Mouse (Mus musculus) forebrain, embryonic 13.5 days (tissue): ENCODE measurements around the gene Gm14597. TPM values are rescaled to one million over a fixed set of nuclear protein-coding genes. Genes with fewer than 3 reads are reported as not detected.
"Not testable (repeated sequence)": the region's sequence is repeated elsewhere in the genome, so short reads cannot be mapped to it uniquely, and the experiment has no call there.

ENCODE experiments used
- ATAC-seq: fragments of 200-750 bp; cut with Nextera tagmentation; 2 replicates; pipeline ENCODE4 v1.8.0; 2017
- H3K27ac ChIP-seq: fragments of 300-500 bp; sonication (generic); 2 replicates; pipeline ENCODE4 v1.5.1; 2015; ENCODE audit warnings: inconsistent platforms, mild to moderate bottlenecking, moderate library complexity
- H3K27me3 ChIP-seq: fragments of 300-500 bp; sonication (generic); 2 replicates; pipeline ENCODE4 v1.6.1; 2015; ENCODE audit warnings: mild to moderate bottlenecking, inconsistent platforms
- H3K36me3 ChIP-seq: fragments of 300-500 bp; sonication (generic); 2 replicates; pipeline ENCODE4 v1.6.1; 2015; ENCODE audit warnings: mild to moderate bottlenecking, inconsistent platforms; ENCODE audit not compliant: poor library complexity, severe bottlenecking
- H3K4me1 ChIP-seq: fragments of 300-500 bp; sonication (generic); 2 replicates; pipeline ENCODE4 v1.6.1; 2015; ENCODE audit warnings: inconsistent platforms
- H3K4me2 ChIP-seq: fragments of 300-500 bp; sonication (generic); 2 replicates; pipeline ENCODE4 v1.6.1; 2015; ENCODE audit warnings: inconsistent platforms, mild to moderate bottlenecking, moderate library complexity
- H3K4me3 ChIP-seq: fragments of 300-500 bp; sonication (generic); 2 replicates; pipeline ENCODE4 v1.5.1; 2015; ENCODE audit warnings: mild to moderate bottlenecking, inconsistent platforms
- H3K9ac ChIP-seq: fragments of 300-500 bp; sonication (generic); 2 replicates; pipeline ENCODE4 v1.6.1; 2015; ENCODE audit warnings: mild to moderate bottlenecking, inconsistent platforms
- H3K9me3 ChIP-seq: fragments of 300-500 bp; sonication (generic); replicated peaks from 2 replicates; pipeline ENCODE4 v1.6.1; 2016; ENCODE audit warnings: inconsistent platforms
- WGBS: fragments of 180-500 bp; shearing (Covaris S2); methylation state at CpG from one replicate; pipeline ENCODE4 v1.1.7; 2015; 5-methylcytosine and 5-hydroxymethylcytosine counted together
- polyA plus RNA-seq: library from polyadenylated mRNA; unstranded; fragments of >200 nt; fragmentation: Nextera tagmentation; extraction: Ambion mirVana; gene quantifications from 2 replicates; pipeline ENCODE4 v1.2.1, GENCODE M21; 2015

Gene Gm14597
- polyA plus RNA-seq: not detected in 2 replicates

DNA sequence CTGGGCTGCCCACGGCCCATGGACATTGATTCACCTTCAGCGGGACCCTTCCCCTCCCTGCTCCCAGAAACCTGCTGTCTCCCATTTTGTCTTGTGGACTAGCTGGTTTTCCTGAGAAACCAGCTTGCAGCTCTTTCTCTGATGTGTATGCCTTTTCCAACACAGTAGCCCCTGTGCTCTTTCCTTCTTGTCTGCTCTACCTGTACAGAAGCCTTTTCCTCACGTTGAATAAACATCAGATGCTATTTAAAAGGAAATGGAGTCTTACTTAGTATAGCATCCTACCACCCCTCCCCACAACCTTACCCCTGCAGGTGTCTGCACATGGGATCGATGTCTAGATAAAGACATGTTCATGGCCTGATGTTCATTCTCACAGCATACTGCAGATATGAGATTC, at the start of gene Gm14597:
TSS of gene Gm14597 (minus strand) at position 101 of the 400 bp plus-strand sequence.
- Histone ChIP-seq H3K27ac (peak within 1 kb of the TSS; percentile 35), H3K4me2 (peak within 1 kb of the TSS; percentile 59), H3K4me3 (peak within 1 kb of the TSS; percentile 43), H3K9ac (peak within 1 kb of the TSS; percentile 66)
- not testable (repeated sequence) for ATAC-seq, H3K9me3 ChIP-seq, H3K4me1 ChIP-seq, H3K27me3 ChIP-seq, H3K36me3 ChIP-seq
- 80% methylated on average over 3 of the region's 4 CpGs for WGBS

DNA sequence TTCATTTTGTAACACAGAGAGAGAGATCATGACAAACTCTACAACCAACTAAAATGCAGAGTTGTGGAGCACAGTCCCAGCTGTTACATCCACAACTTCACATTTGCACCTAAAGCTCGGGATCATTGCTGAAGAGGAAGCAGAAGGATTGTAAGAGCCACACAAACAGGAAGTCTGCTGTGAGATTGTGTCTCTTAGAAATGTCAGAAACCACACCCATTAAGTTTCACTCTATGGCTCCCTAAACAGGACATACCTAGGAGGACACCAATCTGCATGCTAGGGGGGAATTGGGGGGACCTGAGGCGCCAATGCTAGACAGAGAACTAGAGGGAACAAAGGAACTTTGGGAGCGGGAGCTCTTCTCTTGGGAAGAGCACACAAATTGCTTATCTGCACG, 44.1 kb upstream of the Gm14597 start:
- 74% methylated on average over 4 of the region's 4 CpGs for WGBS
- not testable (repeated sequence) for H3K4me2 ChIP-seq, ATAC-seq

DNA sequence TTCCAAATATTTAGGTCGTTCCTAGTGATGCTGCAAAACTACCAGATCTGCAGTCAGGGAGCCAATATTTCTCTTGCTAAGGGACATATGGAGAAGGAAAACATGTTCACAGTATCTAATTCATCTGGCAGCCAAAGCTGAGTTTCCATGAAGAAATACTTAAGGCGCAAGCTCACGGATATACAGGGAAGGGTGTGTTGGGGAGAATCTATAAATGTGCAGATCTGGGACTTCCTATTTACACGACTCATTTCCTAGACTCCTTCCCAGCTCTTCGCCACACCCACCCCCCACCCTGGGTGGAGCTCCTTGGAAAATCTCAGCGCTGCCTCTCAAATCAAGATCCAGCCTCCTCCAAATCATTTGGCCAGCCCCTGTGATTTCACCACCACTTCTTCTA, 37.1 kb upstream of the Gm14597 start:
- Histone ChIP-seq H3K4me3 (no peak overlapping the region), H3K4me2 (no peak overlapping the region), H3K36me3 (no peaks in the 10 kb centered on the region), H3K4me1 (no peaks in the 10 kb centered on the region), H3K27me3 (no peaks in the 10 kb centered on the region), H3K9ac (no peak overlapping the region), H3K27ac (no peak overlapping the region), H3K9me3 (no peaks in the 10 kb centered on the region)
- WGBS: 87% methylated on average over 6 of the region's 6 CpGs
- ATAC-seq: no peak

More for the DNA sequence above, 44.1 kb upstream of the Gm14597 start:
- H3K27me3 ChIP-seq, H3K4me1 ChIP-seq, H3K9me3 ChIP-seq, H3K36me3 ChIP-seq, H3K9ac ChIP-seq, H3K27ac ChIP-seq, H3K4me3 ChIP-seq: not testable (repeated sequence)

DNA sequence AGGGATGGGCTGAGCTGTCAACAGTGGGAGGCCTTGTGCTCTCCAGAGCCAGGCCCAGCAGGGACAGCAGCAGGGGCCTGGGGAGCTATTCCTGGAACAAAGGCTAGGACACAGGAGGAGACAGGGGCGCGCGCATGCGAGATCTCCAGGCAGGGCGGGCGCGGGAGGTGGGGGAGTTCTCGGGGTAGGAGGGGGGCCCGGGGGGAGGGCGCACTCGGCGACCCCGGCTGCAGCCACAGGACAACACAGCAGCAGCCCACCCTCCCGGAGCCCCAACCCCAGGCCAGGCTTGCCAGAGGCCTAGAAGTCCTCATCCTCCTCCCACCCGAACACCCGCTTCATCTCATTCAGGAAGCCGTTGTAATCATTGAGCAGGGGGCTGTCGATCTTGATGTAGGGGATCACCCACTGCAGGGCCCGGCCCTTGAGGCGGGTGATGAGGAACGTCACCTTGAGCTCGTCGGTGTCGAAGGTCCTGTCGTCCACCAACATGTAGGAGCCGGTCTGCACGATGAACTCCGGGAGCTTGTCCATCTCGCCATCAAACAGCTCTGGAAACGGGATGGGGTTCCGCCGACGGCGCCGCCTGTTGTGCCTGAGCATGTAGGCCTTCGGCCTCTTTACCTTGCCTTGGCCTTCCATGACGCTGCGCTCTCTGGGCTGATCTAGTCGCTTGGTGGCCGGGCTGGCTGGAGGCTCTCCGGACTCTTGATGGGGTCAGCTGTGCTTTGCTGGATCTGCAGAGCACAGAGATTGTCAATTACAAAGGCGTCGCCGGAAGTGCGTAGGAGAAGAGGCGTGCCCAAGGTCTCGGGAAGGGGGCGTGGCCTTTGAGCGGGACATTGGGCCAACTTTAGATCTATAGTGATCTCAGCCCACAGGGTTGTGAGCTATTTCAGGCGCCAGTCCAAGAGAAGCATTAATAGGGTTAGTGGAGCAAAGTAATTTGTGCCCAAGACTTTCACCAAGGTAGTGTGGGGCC, 34.5 kb upstream of the Gm14597 start, which contains the start of gene Rtl8a:
TSS of gene Rtl8a (minus strand) at position 703 of the 982 bp plus-strand sequence.
- H3K4me3 ChIP-seq: peak within 1 kb of the TSS; percentile 32
- H3K9ac ChIP-seq: peak within 1 kb of the TSS; percentile 43; the same call in 1 of the 2 replicates
- H3K27me3 ChIP-seq, H3K9me3 ChIP-seq, H3K27ac ChIP-seq, H3K4me1 ChIP-seq, H3K36me3 ChIP-seq: not testable (repeated sequence)
- peak; percentile 96 for ATAC-seq
- WGBS: 17% methylated on average over 11 of the region's 50 CpGs
- peak within 1 kb of the TSS; percentile 50 for H3K4me2 ChIP-seq

DNA sequence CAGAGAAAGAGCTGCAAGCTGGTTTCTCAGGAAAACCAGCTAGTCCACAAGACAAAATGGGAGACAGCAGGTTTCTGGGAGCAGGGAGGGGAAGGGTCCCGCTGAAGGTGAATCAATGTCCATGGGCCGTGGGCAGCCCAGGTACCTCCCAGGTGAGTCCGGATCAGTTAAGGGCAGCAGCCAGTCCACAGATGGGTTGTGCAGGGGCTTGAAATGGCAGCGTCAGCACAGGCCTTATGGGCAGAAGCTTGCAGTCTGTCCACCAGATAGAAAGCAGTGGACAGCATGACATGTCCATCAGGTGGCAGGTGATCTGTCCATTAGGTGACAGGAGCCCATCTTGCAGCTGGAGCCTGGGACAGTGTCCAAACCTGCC, 33.8 kb upstream of the Gm14597 start:
- peak overlapping the region; percentile 50 for H3K4me2 ChIP-seq
- H3K4me3 ChIP-seq: peak overlapping the region; percentile 28
- peak overlapping the region; percentile 43; the same call in 1 of the 2 replicates for H3K9ac ChIP-seq
- H3K36me3 ChIP-seq, H3K27ac ChIP-seq, H3K9me3 ChIP-seq, H3K4me1 ChIP-seq, H3K27me3 ChIP-seq: not testable (repeated sequence)
- WGBS: 69% methylated on average over 3 of the region's 4 CpGs
- peak; percentile 10; the same call in 1 of the 2 replicates for ATAC-seq

DNA sequence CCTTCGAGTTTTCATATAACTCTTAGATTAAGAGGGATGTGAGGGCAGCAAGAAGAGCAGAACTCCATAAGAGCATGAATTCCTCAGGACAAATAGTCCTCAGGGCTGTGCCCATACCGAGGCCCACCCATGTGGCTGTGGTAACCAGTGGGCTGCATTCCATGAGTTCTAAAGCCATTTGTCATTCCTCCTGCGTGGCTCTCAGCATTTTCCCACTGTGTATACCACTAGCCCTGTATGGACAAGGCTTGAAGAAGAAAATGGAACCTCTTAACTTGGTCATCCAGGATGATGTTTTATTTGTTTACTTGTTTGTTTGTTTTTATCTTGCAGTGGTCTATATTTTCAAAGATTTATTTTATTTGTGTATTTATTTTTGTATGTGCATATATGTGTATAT, 29.3 kb upstream of the Gm14597 start:
- not testable (repeated sequence) for ATAC-seq, H3K9ac ChIP-seq, H3K4me3 ChIP-seq, H3K9me3 ChIP-seq, H3K27me3 ChIP-seq, H3K36me3 ChIP-seq, H3K4me1 ChIP-seq, H3K4me2 ChIP-seq, H3K27ac ChIP-seq
- 67% methylated on average over 3 of the region's 3 CpGs for WGBS

DNA sequence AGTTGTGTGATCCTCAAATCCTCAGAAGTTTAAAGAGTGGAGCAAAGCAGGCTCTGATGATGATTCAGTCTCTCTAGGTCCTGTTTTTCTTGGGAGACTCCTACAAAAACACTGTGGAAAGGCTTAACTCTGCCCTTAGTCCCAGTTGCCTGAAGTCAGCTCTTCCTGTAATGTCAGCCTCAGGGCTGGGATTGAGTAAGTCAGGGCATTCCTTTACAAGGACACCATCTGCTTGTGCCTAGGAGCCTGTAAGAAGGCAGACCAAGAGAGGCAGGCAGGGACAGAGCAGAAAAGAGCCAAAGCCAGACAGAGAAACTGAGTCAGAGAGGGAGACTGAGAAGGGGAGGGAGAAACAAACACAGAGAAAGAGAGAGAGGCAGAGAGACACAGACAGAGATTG, 2.6 kb upstream of the Gm14597 start:
- H3K4me2 ChIP-seq, H3K9ac ChIP-seq, H3K27me3 ChIP-seq, H3K4me1 ChIP-seq, H3K27ac ChIP-seq, H3K36me3 ChIP-seq, H3K4me3 ChIP-seq, ATAC-seq, H3K9me3 ChIP-seq: not testable (repeated sequence)

DNA sequence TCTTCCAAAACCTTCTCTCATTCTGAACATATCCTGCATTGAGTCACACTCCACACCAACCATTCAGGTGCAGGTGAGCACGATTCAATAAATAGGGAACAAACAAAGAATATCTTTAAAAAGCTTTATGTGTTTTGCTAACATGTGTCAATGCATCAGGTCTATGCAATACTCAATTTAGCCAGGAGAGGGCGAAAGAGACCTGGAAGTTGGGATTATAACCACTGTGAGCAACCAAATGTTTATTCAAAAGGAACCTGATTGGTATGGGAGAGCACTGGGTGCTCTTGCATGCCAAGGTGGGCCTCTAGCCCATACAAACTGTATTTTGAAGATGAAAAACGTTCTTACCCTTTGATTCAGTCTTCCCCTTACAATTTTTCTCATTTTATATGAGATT, 1.8 kb upstream of the Gm14597 start:
- Histone ChIP-seq H3K9ac (no peak overlapping the region), H3K9me3 (no peaks in the 10 kb centered on the region), H3K4me3 (no peak overlapping the region), H3K27me3 (no peaks in the 10 kb centered on the region), H3K4me2 (no peak overlapping the region), H3K36me3 (no peaks in the 10 kb centered on the region), H3K27ac (no peak overlapping the region), H3K4me1 (no peaks in the 10 kb centered on the region)
- ATAC-seq: 0 out of 2 replicates have a peak, but pooled peaks have one; percentile 36
- WGBS: 6% methylated on average over 3 of the region's 3 CpGs

DNA sequence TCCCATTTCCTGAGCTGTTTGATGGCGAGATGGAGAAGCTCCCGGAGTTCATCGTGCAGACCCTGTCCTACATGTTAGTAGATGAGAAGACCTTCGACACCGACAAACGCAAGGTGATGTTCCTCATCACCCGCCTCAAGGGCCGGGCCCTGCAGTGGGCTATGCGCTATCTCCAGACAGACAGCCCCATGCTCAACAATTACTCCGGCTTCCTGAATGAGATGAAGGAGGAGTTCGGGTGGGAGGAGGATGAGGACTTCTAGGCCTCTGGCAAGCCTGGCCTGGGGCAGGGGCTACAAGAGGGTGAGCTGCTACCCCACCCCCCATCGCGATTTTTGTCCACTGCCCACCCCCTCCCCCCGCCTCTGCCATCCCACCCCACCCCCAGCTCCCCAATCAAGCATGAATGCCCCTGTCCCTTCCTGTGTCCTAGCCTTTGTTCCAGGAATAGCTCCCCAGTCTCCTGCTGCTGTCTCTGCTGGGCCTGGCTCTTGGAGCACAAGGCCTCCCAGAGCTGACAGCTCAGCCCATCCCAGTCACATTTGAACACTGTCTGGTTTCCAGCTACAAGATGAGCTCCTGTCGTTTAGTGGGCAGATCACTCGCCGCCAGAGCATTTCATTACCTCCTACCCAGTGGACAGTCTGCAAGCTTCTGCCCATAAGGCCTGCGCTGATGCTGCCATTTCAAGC, 511 bp downstream of the Gm14597 start:
- Histone ChIP-seq H3K4me1 (no peaks in the 10 kb centered on the region), H3K36me3 (no peaks in the 10 kb centered on the region), H3K4me2 (peak overlapping the region; percentile 59), H3K9ac (peak overlapping the region; percentile 66), H3K27ac (peak overlapping the region; percentile 35), H3K27me3 (no peaks in the 10 kb centered on the region), H3K4me3 (peak overlapping the region; percentile 43), H3K9me3 (no peaks in the 10 kb centered on the region)
- ATAC-seq: peak; percentile 41
- 24% methylated on average over 14 of the region's 18 CpGs for WGBS

DNA sequence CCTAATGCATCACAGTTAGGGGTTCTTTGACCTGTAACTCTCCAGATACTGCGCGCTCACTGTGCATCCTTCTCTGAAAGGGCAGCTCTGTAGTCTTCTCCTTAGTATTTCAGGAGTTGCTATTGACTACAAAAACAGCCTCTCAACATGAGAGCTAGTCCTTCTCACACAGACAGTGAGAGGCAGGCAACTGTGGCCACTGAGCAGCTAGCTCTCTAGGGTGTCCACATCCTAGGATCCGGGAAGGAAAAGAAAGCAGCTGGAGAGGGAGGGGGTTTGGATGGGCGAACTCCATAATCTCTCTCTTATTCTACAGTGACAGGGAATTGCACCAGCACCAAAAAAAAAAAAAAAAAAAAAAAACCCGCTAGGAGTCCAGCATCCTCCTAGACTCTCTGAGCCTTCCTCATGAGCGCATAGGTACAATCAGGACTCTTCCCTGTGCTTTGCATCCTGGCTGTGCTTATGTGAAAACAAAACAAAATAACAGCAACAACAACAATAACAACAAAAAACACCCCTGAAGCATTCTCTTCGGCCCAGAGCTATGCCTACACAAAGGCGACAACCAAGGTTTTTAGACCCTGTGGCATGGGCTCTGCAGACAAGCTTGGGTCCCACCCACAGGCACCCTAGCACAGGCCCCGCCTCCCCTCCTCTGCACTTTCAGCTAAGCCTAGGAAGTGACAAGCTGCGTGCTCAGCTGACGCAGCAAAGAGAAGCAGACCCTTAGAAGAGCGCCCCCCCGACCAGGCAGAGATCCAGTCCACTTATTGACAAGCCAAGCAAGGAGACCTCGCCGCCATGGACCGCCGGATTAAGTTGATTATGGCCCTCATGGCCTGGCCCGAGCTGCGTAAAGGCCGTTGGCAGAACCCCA, 1.3 kb downstream of the Gm14597 start, which contains the start of gene Rtl8c:
TSS of gene Rtl8c (plus strand) at position 791 of the 880 bp plus-strand sequence.
- WGBS: 23% methylated on average over 20 of the region's 20 CpGs
- Histone ChIP-seq H3K9me3 (no peaks in the 10 kb centered on the region), H3K4me2 (peak within 1 kb of the TSS; percentile 59), H3K9ac (peak within 1 kb of the TSS; percentile 66), H3K36me3 (no peaks in the 10 kb centered on the region), H3K4me3 (peak within 1 kb of the TSS; percentile 43), H3K27ac (peak within 1 kb of the TSS; percentile 35), H3K27me3 (no peaks in the 10 kb centered on the region), H3K4me1 (no peaks in the 10 kb centered on the region)
- ATAC-seq: peak; percentile 95

DNA sequence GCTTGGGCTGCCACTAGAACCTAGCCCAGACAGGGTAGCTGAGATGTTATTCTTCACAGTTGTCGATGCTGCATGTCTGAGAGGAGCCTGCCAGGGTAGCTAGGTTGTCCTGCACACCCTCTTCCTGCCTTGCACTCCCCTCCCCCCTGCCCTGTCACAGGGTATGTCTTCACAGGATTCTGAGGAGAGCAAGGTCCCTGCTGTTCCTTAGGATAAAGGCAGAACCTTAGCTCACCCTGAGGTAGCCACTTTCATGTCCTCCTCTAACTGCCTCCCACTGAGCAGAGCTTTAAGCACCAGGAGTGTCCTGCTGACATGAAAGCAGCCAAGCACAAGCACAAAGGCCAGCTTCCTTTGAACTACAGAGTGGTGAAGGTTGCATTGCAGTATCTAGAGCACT, 2.6 kb downstream of the Gm14597 start:
- 33% methylated on average over 1 of the region's 1 CpGs for WGBS

More for the DNA sequence above, 2.6 kb downstream of the Gm14597 start:
- not testable (repeated sequence) for H3K9me3 ChIP-seq, H3K27ac ChIP-seq, H3K36me3 ChIP-seq, H3K4me2 ChIP-seq, H3K9ac ChIP-seq, H3K4me1 ChIP-seq, H3K4me3 ChIP-seq, ATAC-seq, H3K27me3 ChIP-seq
